Mouse (Mus musculus) gastrocnemius, postnatal 36 days (tissue): Measurements from ENCODE around the gene Cypt4. TPM values are rescaled to one million over a fixed set of nuclear protein-coding genes. Genes with fewer than 3 reads are reported as not detected.
"Not testable (repeated sequence)": the region's sequence is repeated elsewhere in the genome, so short reads cannot be mapped to it uniquely, and the experiment has no call there.

Experiments used
- DNase-seq, 2 experiments: peaks; one replicate each; pipeline ENCODE4 v3.0.0; 2022
- intact Hi-C: fragments of 180-260 bp; cut with DNase I; formaldehyde crosslinking; loops from one replicate; pipeline ENCODE4 v1.15.1; 2025
- long read RNA-seq, 2 experiments: library from polyadenylated mRNA; stranded (forward); transcript quantifications; one replicate each; pipeline ENCODE4 v2.0.0; 2021
- total RNA-seq, 2 experiments: library from RNA; stranded (reverse); gene quantifications; 2 replicates each; pipeline ENCODE4 v1.2.3; 2021

The Cypt4 gene
- not detected for total RNA-seq
- long read RNA-seq, experiment 1, result 0 reads
- long read RNA-seq, experiment 2, result 0 reads

GRCm38 (mm10) chr9:24624896-24625295 is at the start of gene Cypt4:
TSS of gene Cypt4 (plus strand) at chr9:24625196.
- intact Hi-C loops, result no loop called here
- DNase-seq, result no peak

GRCm38 (mm10) chr9:24637341-24637740 is 12.3 kb downstream of the Cypt4 start:
- DNase-seq, intact Hi-C loops: not testable (repeated sequence)

Other genes with a start within 250 kb of the Cypt4 start
- gene Dpy19l1, start 122.1 kb upstream of the Cypt4 start, total RNA-seq, result 1 to 10 TPM; 4.3 to 4.9 TPM
- not detected for gene Dpy19l2, start 71.1 kb downstream of the Cypt4 start, total RNA-seq
- not detected for gene Tbx20, start 149.1 kb downstream of the Cypt4 start, total RNA-seq